Mouse (Mus musculus): ENCODE measurements around the gene Gm20867.
"Not testable (repeated sequence)": the region's sequence is repeated elsewhere in the genome, so short reads cannot be mapped to it uniquely, and the experiment has no call there.

The Gm20867 gene

DNA sequence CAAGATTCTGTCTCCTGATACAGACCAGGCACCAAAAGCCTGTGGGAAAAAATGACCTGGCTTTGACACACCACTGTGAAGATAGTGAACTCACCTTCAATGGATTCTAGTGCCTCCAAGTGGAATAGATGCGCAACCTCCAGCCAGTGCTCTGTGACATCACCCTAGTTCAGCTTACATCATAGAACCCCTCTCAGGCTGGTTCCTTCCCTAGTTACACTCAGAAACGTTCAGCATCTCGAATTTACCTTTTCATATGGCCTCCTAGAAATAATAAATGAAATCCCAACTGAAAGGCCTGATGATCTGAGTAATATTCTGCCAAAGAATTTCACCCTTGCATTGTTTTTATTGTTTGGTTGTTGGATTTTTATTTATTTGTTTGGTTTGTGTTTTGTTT lies at the start of gene Gm20867:
Gene Gm20867 (minus strand): TSS at position 101 of the 400 bp plus-strand sequence.
- in situ Hi-C loops (cut with MboI; ENCODE audit: low sequenced_read_pairs) = not testable (repeated sequence)

All from CH12F3 (cell line).